Mouse (Mus musculus): ENCODE data around the gene Fuz. TPM values are rescaled to one million over a fixed set of nuclear protein-coding genes. Genes with fewer than 3 reads are reported as not detected.
A peak's percentile ranks its signal among the peaks of the same experiment; 100 is the strongest.

The Fuz gene
- total RNA-seq, 2 experiments from 2014 or later, result 17.8 to 19.0 TPM

- intact Hi-C loops (cut with DNase I), result no loop called here
- DNase-seq (ENCODE audit: extremely low spot score in 1 of 2, low spot score in 2 of 2), result no peak
Measured at GRCm38 (mm10) chr7:44877833-44878232, 18.0 kb upstream of the Fuz start.

GRCm38 (mm10) chr7:44883036-44883435 is 12.8 kb upstream of the Fuz start:
- intact Hi-C loops (cut with DNase I), result no loop called here

GRCm38 (mm10) chr7:44884637-44885036 is 11.2 kb upstream of the Fuz start:
- no peak for DNase-seq (ENCODE audit: extremely low spot score in 1 of 2, low spot score in 2 of 2)
- intact Hi-C loops (cut with DNase I), result no loop called here

More at GRCm38 (mm10) chr7:44883036-44883435, 12.8 kb upstream of the Fuz start:
- no peak for DNase-seq (ENCODE audit: extremely low spot score in 1 of 2, low spot score in 2 of 2)

GRCm38 (mm10) chr7:44886964-44887363 is 8.9 kb upstream of the Fuz start:
- DNase-seq (ENCODE audit: extremely low spot score in 1 of 2, low spot score in 2 of 2), result peak in 1 of 2 experiments; percentile 25
- intact Hi-C loops (cut with DNase I), result no loop called here

- peak in 1 of 2 experiments; percentile 34 for DNase-seq (ENCODE audit: extremely low spot score in 1 of 2, low spot score in 2 of 2)
- intact Hi-C loops (cut with DNase I), result no loop called here
Measured at GRCm38 (mm10) chr7:44888256-44889105, 7.4 kb upstream of the Fuz start.

GRCm38 (mm10) chr7:44890180-44890579 is 5.7 kb upstream of the Fuz start:
- DNase-seq (ENCODE audit: extremely low spot score in 1 of 2, low spot score in 2 of 2), result peak in 1 of 2 experiments; percentile 24
- intact Hi-C loops (cut with DNase I), result no loop called here

- peak in 1 of 2 experiments; percentile 49 for DNase-seq (ENCODE audit: extremely low spot score in 1 of 2, low spot score in 2 of 2)
- intact Hi-C loops (cut with DNase I), result no loop called here
Measured at GRCm38 (mm10) chr7:44890737-44891136, 5.1 kb upstream of the Fuz start.

- DNase-seq (ENCODE audit: extremely low spot score in 1 of 2, low spot score in 2 of 2), result no peak
- intact Hi-C loops (cut with DNase I), result no loop called here
Measured at GRCm38 (mm10) chr7:44891611-44892010, 4.3 kb upstream of the Fuz start.

GRCm38 (mm10) chr7:44892276-44892921 is 3.5 kb upstream of the Fuz start, which contains the start of gene Med25:
Gene Med25 (minus strand): TSS chr7:44892712.
- intact Hi-C loops (cut with DNase I), result no loop called here
- peak; percentile 94 to 98 for DNase-seq (ENCODE audit: extremely low spot score in 1 of 2, low spot score in 2 of 2)

GRCm38 (mm10) chr7:44893197-44893596 is 2.7 kb upstream of the Fuz start:
- peak in 1 of 2 experiments; percentile 17 for DNase-seq (ENCODE audit: extremely low spot score in 1 of 2, low spot score in 2 of 2)
- intact Hi-C loops (cut with DNase I), result no loop called here

- DNase-seq (ENCODE audit: extremely low spot score in 1 of 2, low spot score in 2 of 2), result no peak
- intact Hi-C loops (cut with DNase I), result no loop called here
Measured at GRCm38 (mm10) chr7:44894175-44894574, 1.7 kb upstream of the Fuz start.

GRCm38 (mm10) chr7:44895206-44895592 is 680 bp upstream of the Fuz start:
- no peak for DNase-seq (ENCODE audit: extremely low spot score in 1 of 2, low spot score in 2 of 2)
- intact Hi-C loops (cut with DNase I), result no loop called here

- no peak for DNase-seq (ENCODE audit: extremely low spot score in 1 of 2, low spot score in 2 of 2)
- intact Hi-C loops (cut with DNase I), result no loop called here
Measured at GRCm38 (mm10) chr7:44896499-44896898, 620 bp downstream of the Fuz start.

- intact Hi-C loops (cut with DNase I), result no loop called here
- DNase-seq (ENCODE audit: extremely low spot score in 1 of 2, low spot score in 2 of 2), result peak in 1 of 2 experiments; percentile 70
Measured at GRCm38 (mm10) chr7:44898607-44899006, 2.7 kb downstream of the Fuz start.

- no peak for DNase-seq (ENCODE audit: extremely low spot score in 1 of 2, low spot score in 2 of 2)
- intact Hi-C loops (cut with DNase I), result no loop called here
Measured at GRCm38 (mm10) chr7:44900632-44901031, 4.8 kb downstream of the Fuz start.

- DNase-seq (ENCODE audit: extremely low spot score in 1 of 2, low spot score in 2 of 2), result peak in 1 of 2 experiments; percentile 63
- intact Hi-C loops (cut with DNase I), result no loop called here
Measured at GRCm38 (mm10) chr7:44901230-44901722, 5.4 kb downstream of the Fuz start.

- DNase-seq (ENCODE audit: extremely low spot score in 1 of 2, low spot score in 2 of 2), result no peak
- intact Hi-C loops (cut with DNase I), result no loop called here
Measured at GRCm38 (mm10) chr7:44905430-44905829, 9.6 kb downstream of the Fuz start.

GRCm38 (mm10) chr7:44908706-44909476 is 13.0 kb downstream of the Fuz start:
- no peak for DNase-seq (ENCODE audit: extremely low spot score in 1 of 2, low spot score in 2 of 2)
- intact Hi-C loops (cut with DNase I), result no loop called here

- intact Hi-C loops (cut with DNase I), result no loop called here
- no peak for DNase-seq (ENCODE audit: extremely low spot score in 1 of 2, low spot score in 2 of 2)
Measured at GRCm38 (mm10) chr7:44914396-44914795, 18.5 kb downstream of the Fuz start.

All from left cerebral cortex, postnatal 10 days (tissue).